Mouse (Mus musculus): ENCODE measurements around the gene Cts8. TPM values are rescaled to one million over a fixed set of nuclear protein-coding genes. Genes with fewer than 3 reads are reported as not detected.

Gene Cts8
- not detected in 2 replicates for polyA plus RNA-seq (2011; ENCODE audit: insufficient read depth, insufficient read length, low replicate concordance, missing spikeins)

DNA sequence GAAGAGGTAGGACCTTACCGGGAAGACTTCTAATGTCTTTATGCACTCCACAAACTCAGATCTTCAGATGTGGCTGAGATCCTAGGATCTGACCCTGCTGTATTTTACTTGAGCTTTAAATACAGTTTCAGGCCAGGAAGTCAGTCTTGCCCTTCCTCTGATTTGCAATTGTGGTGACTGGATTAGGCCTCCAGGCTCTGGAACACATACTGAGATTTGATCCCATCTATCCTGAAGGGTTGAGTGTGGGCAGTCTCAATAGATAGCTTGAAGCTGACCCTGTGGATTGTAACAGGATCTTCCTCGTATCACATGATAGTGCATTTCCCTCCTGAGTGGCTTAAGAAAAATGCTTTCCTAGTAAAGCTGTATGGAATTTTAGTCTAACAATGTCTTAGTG, at the start of gene Cts8:
TSS of gene Cts8 (minus strand) at position 101 of the 400 bp plus-strand sequence.
- Histone ChIP-seq H3K4me3 (replicated peaks; ENCODE audit: control insufficient read depth, low read depth, low read length) (no peak within 1 kb of the TSS), H3K27ac (ENCODE audit: control insufficient read depth, insufficient read depth, low read depth, low read length, poor library complexity) (no peak within 1 kb of the TSS), H3K4me1 (ENCODE audit: control insufficient read depth, insufficient read depth, low read length) (no peaks in the 10 kb centered on the region)
- 81% methylated on average over 2 of the region's 2 CpGs for WGBS
- TF ChIP-seq POLR2A (IDR thresholded peaks at IDR 0.05; ENCODE audit: borderline replicate concordance, control insufficient read depth, low read depth, low read length), result no peak
- no peak for TF ChIP-seq CTCF (IDR thresholded peaks at IDR 0.05; ENCODE audit: control insufficient read depth, insufficient read depth, low read length)

DNA sequence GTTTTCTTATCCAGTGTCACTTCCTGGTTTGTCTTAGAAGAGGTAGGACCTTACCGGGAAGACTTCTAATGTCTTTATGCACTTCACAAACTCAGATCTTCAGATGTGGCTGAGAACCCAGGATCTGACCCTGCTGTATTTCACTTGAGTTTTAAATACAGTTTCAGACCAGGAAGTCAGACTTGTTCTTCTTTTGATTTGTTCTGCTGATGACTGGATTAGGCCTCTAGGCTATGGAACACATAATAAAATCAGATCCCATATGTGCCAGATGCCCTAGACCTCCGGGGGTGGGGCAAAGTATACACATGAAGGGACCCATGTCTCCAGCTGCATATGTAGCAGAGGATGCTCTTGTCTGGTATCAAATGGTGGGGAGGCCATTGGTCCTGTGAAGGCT, 33.6 kb upstream of the Cts8 start, which contains the start of gene Gm49398:
TSS of gene Gm49398 (minus strand) at position 101 of the 400 bp plus-strand sequence.
- Histone ChIP-seq H3K27ac (ENCODE audit: control insufficient read depth, insufficient read depth, low read depth, low read length, poor library complexity) (no peak within 1 kb of the TSS), H3K4me3 (replicated peaks; ENCODE audit: control insufficient read depth, low read depth, low read length) (no peak within 1 kb of the TSS), H3K4me1 (ENCODE audit: control insufficient read depth, insufficient read depth, low read length) (no peaks in the 10 kb centered on the region)
- WGBS, result 77% methylated on average over 2 of the region's 2 CpGs
- TF ChIP-seq CTCF (IDR thresholded peaks at IDR 0.05; ENCODE audit: control insufficient read depth, insufficient read depth, low read length) (no peak), POLR2A (IDR thresholded peaks at IDR 0.05; ENCODE audit: borderline replicate concordance, control insufficient read depth, low read depth, low read length) (no peak)

DNA sequence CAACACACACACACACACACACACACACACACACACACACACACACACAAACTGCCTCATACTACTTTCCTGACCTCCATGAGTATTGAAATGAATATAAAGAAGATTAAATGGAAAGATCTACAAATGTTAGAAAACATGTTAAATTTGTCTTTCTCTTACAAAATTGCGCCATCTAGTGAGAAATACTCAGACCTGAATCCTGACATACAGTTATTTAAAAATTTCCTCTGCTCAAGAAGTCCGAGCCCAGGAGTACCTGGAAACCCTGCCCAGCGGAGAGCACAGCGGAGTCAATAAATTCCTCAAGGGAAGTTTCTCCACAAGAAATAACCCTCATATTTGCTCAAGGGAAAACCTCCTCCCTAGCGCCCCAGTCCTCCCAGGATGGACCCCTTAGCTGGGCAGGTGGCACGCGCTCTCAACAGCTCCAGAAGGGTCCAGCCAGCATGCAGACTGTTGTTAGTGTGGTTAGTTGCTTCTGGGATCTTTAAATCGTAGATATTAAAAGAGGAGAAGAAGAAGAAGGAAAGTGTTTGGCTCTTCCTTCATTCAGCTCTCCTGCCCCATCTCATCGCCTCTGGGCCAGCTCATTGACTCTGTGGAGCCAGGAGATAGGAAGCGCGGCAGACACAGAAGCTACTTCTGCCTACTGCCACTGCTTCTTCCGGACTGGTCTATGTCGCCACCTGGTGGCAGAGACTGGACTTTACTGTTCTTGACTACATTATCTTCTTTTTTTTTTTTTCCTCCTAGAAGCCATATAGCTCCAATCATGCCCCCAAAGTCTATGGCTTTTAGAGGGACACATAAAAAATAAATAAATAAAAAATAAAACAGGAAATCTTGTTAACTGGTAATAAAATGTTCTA, 13.8 kb downstream of the Cts8 start:
- 32% methylated on average over 13 of the region's 13 CpGs for WGBS
- no peaks in the 10 kb centered on the region for H3K4me1 ChIP-seq (ENCODE audit: control insufficient read depth, insufficient read depth, low read length)
- H3K27ac ChIP-seq (ENCODE audit: control insufficient read depth, insufficient read depth, low read depth, low read length, poor library complexity), result no peak overlapping the region
- no peak for TF ChIP-seq POLR2A (IDR thresholded peaks at IDR 0.05; ENCODE audit: borderline replicate concordance, control insufficient read depth, low read depth, low read length)
- peak; percentile 62 for TF ChIP-seq CTCF (IDR thresholded peaks at IDR 0.05; ENCODE audit: control insufficient read depth, insufficient read depth, low read length)
- no peak overlapping the region for H3K4me3 ChIP-seq (replicated peaks; ENCODE audit: control insufficient read depth, low read depth, low read length)

DNA sequence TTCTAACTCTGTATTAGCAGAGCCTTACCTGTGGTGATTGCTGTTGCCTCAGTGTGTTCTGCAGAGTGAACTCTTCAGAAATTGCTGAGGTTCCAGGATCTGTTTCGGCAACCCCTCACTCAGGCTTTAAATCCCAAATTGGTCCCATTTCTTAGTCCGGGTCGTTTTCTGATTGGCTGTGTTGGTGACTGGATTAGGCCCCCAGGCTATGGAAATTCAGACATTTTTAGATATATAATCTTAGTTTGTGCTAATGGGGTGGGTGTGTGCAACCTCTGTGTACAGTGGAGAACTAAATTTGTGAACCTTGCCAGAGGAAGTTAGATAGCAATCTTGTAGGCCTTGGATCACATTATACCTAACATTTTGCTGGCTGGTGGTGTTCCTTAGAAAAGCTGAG, 51.8 kb downstream of the Cts8 start, which contains the start of gene Cts6:
TSS of gene Cts6 (minus strand) at position 101 of the 400 bp plus-strand sequence.
- no peak within 1 kb of the TSS for H3K27ac ChIP-seq (ENCODE audit: control insufficient read depth, insufficient read depth, low read depth, low read length, poor library complexity)
- no peak within 1 kb of the TSS for H3K4me3 ChIP-seq (replicated peaks; ENCODE audit: control insufficient read depth, low read depth, low read length)
- H3K4me1 ChIP-seq (ENCODE audit: control insufficient read depth, insufficient read depth, low read length), result no peaks in the 10 kb centered on the region
- 82% methylated on average over 3 of the region's 3 CpGs for WGBS
- TF ChIP-seq POLR2A (IDR thresholded peaks at IDR 0.05; ENCODE audit: borderline replicate concordance, control insufficient read depth, low read depth, low read length) (no peak), CTCF (IDR thresholded peaks at IDR 0.05; ENCODE audit: control insufficient read depth, insufficient read depth, low read length) (no peak)

Other genes with a start within 250 kb of the Cts8 start
- gene Ctsj, start 249.4 kb downstream of the Cts8 start, polyA plus RNA-seq (2011; ENCODE audit: insufficient read depth, insufficient read length, low replicate concordance, missing spikeins), result not detected in 2 replicates
- not detected in 2 replicates for gene Ctsq, start 214.7 kb downstream of the Cts8 start, polyA plus RNA-seq (2011; ENCODE audit: insufficient read depth, insufficient read length, low replicate concordance, missing spikeins)
- gene Ctsr, start 91.1 kb downstream of the Cts8 start, polyA plus RNA-seq (2011; ENCODE audit: insufficient read depth, insufficient read length, low replicate concordance, missing spikeins), result not detected in 2 replicates
- gene Cts6, start 51.9 kb downstream of the Cts8 start, polyA plus RNA-seq (2011; ENCODE audit: insufficient read depth, insufficient read length, low replicate concordance, missing spikeins), result not detected in 2 replicates
- not detected in 2 replicates for gene Gm49398, start 33.5 kb upstream of the Cts8 start, polyA plus RNA-seq (2011; ENCODE audit: insufficient read depth, insufficient read length, low replicate concordance, missing spikeins)
- not detected in 2 replicates for gene Cts7, start 102.8 kb upstream of the Cts8 start, polyA plus RNA-seq (2011; ENCODE audit: insufficient read depth, insufficient read length, low replicate concordance, missing spikeins)